Mouse (Mus musculus): ENCODE measurements around the gene Rsad1. TPM values are rescaled to one million over a fixed set of nuclear protein-coding genes. Genes with fewer than 3 reads are reported as not detected.

The Rsad1 gene
- total RNA-seq (2014; fragmentation: Nextera tagmentation): 4.8 and 5.3 TPM in 2 replicates
- 3.9 and 4.2 TPM in 2 replicates for total RNA-seq (2017)
- 4.4 and 5.6 TPM in 2 replicates for polyA plus RNA-seq (2012)

DNA sequence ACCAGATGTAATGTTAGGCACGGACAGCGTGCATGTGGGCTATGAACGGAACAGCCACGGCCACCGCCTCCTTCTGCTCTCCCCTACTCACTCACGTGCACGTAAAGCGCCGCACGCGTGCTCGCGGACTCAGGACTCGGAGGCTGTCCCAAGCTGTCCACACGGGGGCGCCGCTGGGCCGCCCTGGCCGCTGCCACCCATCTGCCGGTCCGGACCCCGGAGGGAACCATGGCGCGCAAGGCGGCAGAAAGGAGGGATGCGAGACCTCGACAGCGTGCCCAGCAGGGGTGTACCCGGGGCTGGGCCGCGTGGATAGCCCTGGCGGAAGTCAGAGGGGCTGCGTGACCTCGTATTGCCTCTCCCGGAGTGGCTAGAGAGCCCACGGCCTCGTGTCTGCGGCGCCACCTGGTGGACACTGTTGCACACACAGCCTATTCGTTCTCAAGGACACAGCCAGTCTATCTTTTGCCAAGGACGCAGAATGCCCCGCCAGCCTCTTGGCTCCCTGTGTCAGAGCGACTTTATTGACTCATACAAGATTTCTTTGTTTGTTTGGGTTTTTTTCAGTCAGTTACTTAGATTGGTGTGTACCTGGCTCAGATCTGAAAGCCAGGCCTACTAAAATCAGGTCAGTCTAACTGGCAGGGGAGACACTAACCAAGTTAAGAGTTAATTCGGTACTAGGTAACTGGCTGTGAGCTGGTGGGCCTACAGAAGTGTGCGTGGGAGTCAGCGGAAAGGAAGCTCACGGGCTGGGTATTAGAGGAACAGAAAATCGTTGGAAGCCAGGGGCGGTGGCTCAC lies at the start of gene Rsad1:
Gene Rsad1 (minus strand): TSS at position 368 of the 803 bp plus-strand sequence.
- Histone ChIP-seq H3K4me1 (ENCODE audit: insufficient read depth, low read depth, low read length) (peaks cover 23% of the 10 kb centered on the region), H3K9me3 (replicated peaks) (no peaks in the 10 kb centered on the region), H3K36me3 (replicated peaks) (peaks cover 22% of the 10 kb centered on the region), H3K27me3 (ENCODE audit: insufficient read depth, low read length) (peaks cover 8% of the 10 kb centered on the region; the same call in 1 of the 2 replicates), H3K4me3 (ENCODE audit: low read depth, low read length) (peak within 1 kb of the TSS; percentile 74)
- ATAC-seq (ENCODE audit: extremely low read depth, insufficient number of reproducible peaks, low FRiP score, poor library complexity, severe bottlenecking): peak; percentile 84
- TF ChIP-seq CTCF (IDR thresholded peaks at IDR 0.05; ENCODE audit: low read depth, low read length) (peak; percentile 74), GATA2 (IDR thresholded peaks at IDR 0.05; ENCODE audit: borderline replicate concordance, low read depth, low read length) (no peak), GATA1 (IDR thresholded peaks at IDR 0.05; ENCODE audit: borderline replicate concordance, low read length) (no peak), TAL1 (conservative IDR thresholded peaks at IDR 0.05; ENCODE audit: low read depth, low read length) (no peak), POLR2AphosphoS5 (IDR thresholded peaks at IDR 0.05; ENCODE audit: insufficient replicate concordance, low read depth, low read length) (no peak)
- DNase-seq (ENCODE audit: low spot score): peak; percentile 89

DNA sequence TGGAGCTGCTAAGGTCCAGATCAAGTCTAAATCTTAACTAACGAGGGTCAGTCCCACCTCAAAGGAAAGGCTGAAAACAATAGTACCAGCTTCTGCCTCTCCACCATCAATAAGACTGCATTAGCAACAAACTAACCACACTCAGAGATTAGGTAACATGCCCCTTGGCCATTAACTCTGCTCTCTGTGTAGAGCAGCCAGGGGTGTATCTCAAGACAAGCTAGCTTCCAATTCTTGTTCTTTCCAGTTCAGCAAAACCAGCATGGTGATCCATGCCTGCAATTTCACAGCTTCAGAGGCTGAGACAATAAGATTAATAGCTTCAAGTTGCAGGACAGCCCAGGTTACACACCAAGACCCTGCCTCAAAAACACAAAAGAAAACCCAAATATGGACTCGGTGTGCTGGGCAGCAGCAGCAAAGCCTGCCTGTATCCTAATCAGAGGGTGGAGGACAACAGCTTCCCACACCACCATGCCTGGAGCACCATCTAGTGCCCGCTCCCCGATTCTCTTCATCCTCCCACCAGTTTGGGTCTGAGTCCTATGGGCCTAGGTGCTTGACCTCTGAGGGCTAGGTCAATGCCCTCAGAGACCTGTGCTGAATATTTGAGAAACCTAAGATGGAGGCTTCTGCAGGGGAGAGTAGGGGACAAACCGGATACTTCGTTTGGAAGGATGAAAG lies 49.5 kb upstream of the Rsad1 start:
- Histone ChIP-seq H3K4me1 (ENCODE audit: insufficient read depth, low read depth, low read length) (peaks cover 6% of the 10 kb centered on the region), H3K36me3 (replicated peaks) (no peaks in the 10 kb centered on the region), H3K9me3 (replicated peaks) (no peaks in the 10 kb centered on the region), H3K4me3 (ENCODE audit: low read depth, low read length) (no peak overlapping the region), H3K27me3 (ENCODE audit: insufficient read depth, low read length) (peaks cover 27% of the 10 kb centered on the region)
- DNase-seq (ENCODE audit: low spot score) (no peak), ATAC-seq (ENCODE audit: extremely low read depth, insufficient number of reproducible peaks, low FRiP score, poor library complexity, severe bottlenecking) (no peak)
- TF ChIP-seq GATA2 (IDR thresholded peaks at IDR 0.05; ENCODE audit: borderline replicate concordance, low read depth, low read length) (no peak), POLR2AphosphoS5 (IDR thresholded peaks at IDR 0.05; ENCODE audit: insufficient replicate concordance, low read depth, low read length) (no peak), CTCF (IDR thresholded peaks at IDR 0.05; ENCODE audit: low read depth, low read length) (no peak), GATA1 (IDR thresholded peaks at IDR 0.05; ENCODE audit: borderline replicate concordance, low read length) (no peak)

DNA sequence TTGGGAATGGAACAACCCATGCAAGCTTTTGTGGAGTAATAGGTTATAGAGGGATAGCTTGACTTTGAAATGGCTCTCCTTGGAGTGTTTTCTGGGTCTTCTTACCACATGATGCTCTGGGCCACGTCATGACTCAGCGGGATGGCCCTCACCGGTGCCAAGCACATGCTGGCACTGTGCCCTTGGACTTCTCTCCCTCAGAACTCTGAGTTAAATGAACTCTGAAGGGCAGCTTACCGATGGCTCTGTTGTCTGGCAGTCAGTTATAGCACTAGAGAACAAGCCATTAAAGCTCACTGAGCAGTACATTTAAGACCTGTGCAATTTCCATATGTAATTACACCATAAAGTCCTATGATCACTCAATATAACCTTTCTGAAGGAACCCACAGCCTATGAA lies 48.3 kb upstream of the Rsad1 start:
- TF ChIP-seq GATA1 (IDR thresholded peaks at IDR 0.05; ENCODE audit: borderline replicate concordance, low read length) (no peak), GATA2 (IDR thresholded peaks at IDR 0.05; ENCODE audit: borderline replicate concordance, low read depth, low read length) (no peak), CTCF (IDR thresholded peaks at IDR 0.05; ENCODE audit: low read depth, low read length) (no peak)
- H3K4me1 ChIP-seq (ENCODE audit: insufficient read depth, low read depth, low read length): peaks cover 6% of the 10 kb centered on the region
- no peak for ATAC-seq (ENCODE audit: extremely low read depth, insufficient number of reproducible peaks, low FRiP score, poor library complexity, severe bottlenecking)

DNA sequence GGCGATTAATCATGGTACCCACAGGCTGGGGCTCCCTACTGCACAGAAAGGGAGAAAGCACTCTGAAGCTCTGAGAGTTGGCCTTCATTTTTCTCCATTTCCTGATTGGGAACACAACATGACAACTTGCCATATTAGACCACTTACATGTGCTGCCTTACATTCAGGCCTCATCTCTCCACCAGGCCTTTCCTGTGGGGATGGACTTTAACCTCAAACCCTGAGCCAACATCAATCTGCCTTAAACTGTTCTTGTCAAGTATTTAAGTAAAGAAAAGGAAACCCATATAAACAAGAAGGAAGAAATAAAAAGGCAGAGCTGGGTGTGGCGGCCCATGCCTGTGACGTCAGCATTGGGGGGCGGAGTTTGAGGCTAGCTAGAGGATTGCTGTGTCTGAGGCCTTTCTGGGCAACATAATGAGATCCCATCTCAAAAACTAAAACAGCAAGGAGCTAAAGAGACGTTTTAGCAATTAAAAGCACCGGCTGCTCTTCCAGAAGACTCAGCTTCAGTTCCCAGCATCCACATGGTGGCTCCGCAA lies 47.3 kb upstream of the Rsad1 start:
- H3K4me3 ChIP-seq (ENCODE audit: low read depth, low read length): no peak overlapping the region
- no peaks in the 10 kb centered on the region; the same call in 1 of the 2 replicates for H3K4me1 ChIP-seq (ENCODE audit: insufficient read depth, low read depth, low read length)
- no peaks in the 10 kb centered on the region for H3K36me3 ChIP-seq (replicated peaks)
- H3K9me3 ChIP-seq (replicated peaks): no peaks in the 10 kb centered on the region
- H3K27me3 ChIP-seq (ENCODE audit: insufficient read depth, low read length): peaks cover 12% of the 10 kb centered on the region
- DNase-seq (ENCODE audit: low spot score): no peak
- TF ChIP-seq GATA2 (IDR thresholded peaks at IDR 0.05; ENCODE audit: borderline replicate concordance, low read depth, low read length): no peak
- no peak for TF ChIP-seq CTCF (IDR thresholded peaks at IDR 0.05; ENCODE audit: low read depth, low read length)
- no peak for TF ChIP-seq GATA1 (IDR thresholded peaks at IDR 0.05; ENCODE audit: borderline replicate concordance, low read length)
- no peak for TF ChIP-seq POLR2AphosphoS5 (IDR thresholded peaks at IDR 0.05; ENCODE audit: insufficient replicate concordance, low read depth, low read length)
- TF ChIP-seq TAL1 (conservative IDR thresholded peaks at IDR 0.05; ENCODE audit: low read depth, low read length): no peak
- no peak for ATAC-seq (ENCODE audit: extremely low read depth, insufficient number of reproducible peaks, low FRiP score, poor library complexity, severe bottlenecking)

More for the DNA sequence above, 48.3 kb upstream of the Rsad1 start:
- no peaks in the 10 kb centered on the region for H3K36me3 ChIP-seq (replicated peaks)
- H3K27me3 ChIP-seq (ENCODE audit: insufficient read depth, low read length): peaks cover 21% of the 10 kb centered on the region
- no peaks in the 10 kb centered on the region for H3K9me3 ChIP-seq (replicated peaks)
- no peak for DNase-seq (ENCODE audit: low spot score)
- H3K4me3 ChIP-seq (ENCODE audit: low read depth, low read length): no peak overlapping the region

DNA sequence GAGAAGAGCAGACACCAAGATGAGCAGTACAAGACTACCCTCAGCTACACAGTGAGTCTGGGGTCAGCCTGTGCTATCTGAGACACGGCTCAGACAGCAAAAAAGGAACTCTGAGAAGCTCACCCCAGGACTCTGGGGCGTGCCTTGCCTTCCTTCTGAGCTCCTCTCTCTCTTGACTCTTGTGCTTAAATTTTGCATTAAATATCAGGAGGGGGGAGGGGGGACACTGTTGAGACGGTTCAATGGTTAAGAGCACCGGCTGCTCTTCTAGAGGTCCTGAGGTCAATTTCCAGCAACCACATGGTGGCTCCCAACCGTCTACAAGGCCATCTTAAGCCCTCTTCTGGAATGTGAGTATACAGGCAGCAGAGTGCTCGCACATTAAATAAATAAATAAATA lies 38.5 kb upstream of the Rsad1 start:
- H3K36me3 ChIP-seq (replicated peaks): no peaks in the 10 kb centered on the region
- ATAC-seq (ENCODE audit: extremely low read depth, insufficient number of reproducible peaks, low FRiP score, poor library complexity, severe bottlenecking): no peak
- no peak for TF ChIP-seq TAL1 (conservative IDR thresholded peaks at IDR 0.05; ENCODE audit: low read depth, low read length)
- no peak for TF ChIP-seq CTCF (IDR thresholded peaks at IDR 0.05; ENCODE audit: low read depth, low read length)
- no peak for TF ChIP-seq POLR2AphosphoS5 (IDR thresholded peaks at IDR 0.05; ENCODE audit: insufficient replicate concordance, low read depth, low read length)
- TF ChIP-seq GATA2 (IDR thresholded peaks at IDR 0.05; ENCODE audit: borderline replicate concordance, low read depth, low read length): no peak
- TF ChIP-seq GATA1 (IDR thresholded peaks at IDR 0.05; ENCODE audit: borderline replicate concordance, low read length): no peak

DNA sequence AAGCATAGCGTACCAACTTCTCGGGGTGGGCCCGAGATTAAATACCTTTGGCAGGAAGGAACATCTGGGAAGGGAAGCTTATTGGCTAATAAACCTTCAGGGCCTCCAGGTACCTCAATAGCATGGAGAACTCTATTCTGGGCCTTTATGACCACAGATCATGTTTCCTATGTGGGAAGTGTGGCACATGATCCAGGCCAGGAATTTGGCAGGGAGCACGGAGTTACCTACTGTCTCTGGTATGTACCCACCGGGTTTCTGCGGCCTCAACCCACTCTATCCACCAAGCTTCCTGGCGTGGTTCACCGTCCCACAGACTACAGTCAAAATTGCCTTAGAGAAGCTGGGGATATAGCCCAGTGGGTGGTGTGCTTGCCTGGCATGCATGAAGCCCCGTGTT lies 36.0 kb upstream of the Rsad1 start:
- no peak overlapping the region for H3K4me3 ChIP-seq (ENCODE audit: low read depth, low read length)
- TF ChIP-seq CTCF (IDR thresholded peaks at IDR 0.05; ENCODE audit: low read depth, low read length) (no peak), TAL1 (conservative IDR thresholded peaks at IDR 0.05; ENCODE audit: low read depth, low read length) (no peak), GATA2 (IDR thresholded peaks at IDR 0.05; ENCODE audit: borderline replicate concordance, low read depth, low read length) (no peak), GATA1 (IDR thresholded peaks at IDR 0.05; ENCODE audit: borderline replicate concordance, low read length) (no peak), POLR2AphosphoS5 (IDR thresholded peaks at IDR 0.05; ENCODE audit: insufficient replicate concordance, low read depth, low read length) (no peak)

More for the DNA sequence above, 38.5 kb upstream of the Rsad1 start:
- H3K4me3 ChIP-seq (ENCODE audit: low read depth, low read length): no peak overlapping the region
- H3K27me3 ChIP-seq (ENCODE audit: insufficient read depth, low read length): peaks cover 2% of the 10 kb centered on the region; the same call in 1 of the 2 replicates
- DNase-seq (ENCODE audit: low spot score): no peak
- no peaks in the 10 kb centered on the region for H3K4me1 ChIP-seq (ENCODE audit: insufficient read depth, low read depth, low read length)
- H3K9me3 ChIP-seq (replicated peaks): no peaks in the 10 kb centered on the region

More for the DNA sequence above, 36.0 kb upstream of the Rsad1 start:
- H3K27me3 ChIP-seq (ENCODE audit: insufficient read depth, low read length): peaks cover 5% of the 10 kb centered on the region; the same call in 1 of the 2 replicates
- no peaks in the 10 kb centered on the region for H3K36me3 ChIP-seq (replicated peaks)
- no peaks in the 10 kb centered on the region for H3K9me3 ChIP-seq (replicated peaks)
- ATAC-seq (ENCODE audit: extremely low read depth, insufficient number of reproducible peaks, low FRiP score, poor library complexity, severe bottlenecking) (no peak), DNase-seq (ENCODE audit: low spot score) (no peak)
- no peaks in the 10 kb centered on the region for H3K4me1 ChIP-seq (ENCODE audit: insufficient read depth, low read depth, low read length)

Measured in G1E (cell line).